Mouse (Mus musculus) ES-Bruce4 (cell line): ENCODE measurements around the gene Nfasc.

ENCODE experiments used
- CTCF ChIP-seq: IDR thresholded peaks from one replicate; pipeline ENCODE4 v1.8.1; 2011; ENCODE audit warnings: low read depth, low read length
- EP300 ChIP-seq: IDR thresholded peaks from 2 replicates; pipeline ENCODE4 v1.6.1; 2011; ENCODE audit warnings: low read depth, low read length; ENCODE audit not compliant: insufficient read depth

- TF ChIP-seq EP300 (no peak), CTCF (no peak)
Observed at GRCm38 (mm10) chr1:132570068-132570780, 171.4 kb downstream of the Nfasc start.
